Mouse (Mus musculus) brain, embryonic 14.5 days (tissue): Measurements from ENCODE around the gene Cpa2.

Experiments used
- CTCF ChIP-seq: fragments of 200-500 bp; IDR thresholded peaks from 2 replicates; pipeline ENCODE4 v1.5.1; 2012; ENCODE audit warnings: inconsistent platforms, mild to moderate bottlenecking, moderate library complexity, borderline replicate concordance; ENCODE audit not compliant: insufficient read depth, insufficient read length; ENCODE audit errors: extremely low read depth
- POLR2A ChIP-seq: fragments of 200-500 bp; IDR thresholded peaks from 2 replicates; pipeline ENCODE4 v1.6.1; 2012; ENCODE audit warnings: mild to moderate bottlenecking, inconsistent platforms, borderline replicate concordance; ENCODE audit not compliant: poor library complexity, insufficient read depth, insufficient read length, severe bottlenecking; ENCODE audit errors: extremely low read depth

DNA sequence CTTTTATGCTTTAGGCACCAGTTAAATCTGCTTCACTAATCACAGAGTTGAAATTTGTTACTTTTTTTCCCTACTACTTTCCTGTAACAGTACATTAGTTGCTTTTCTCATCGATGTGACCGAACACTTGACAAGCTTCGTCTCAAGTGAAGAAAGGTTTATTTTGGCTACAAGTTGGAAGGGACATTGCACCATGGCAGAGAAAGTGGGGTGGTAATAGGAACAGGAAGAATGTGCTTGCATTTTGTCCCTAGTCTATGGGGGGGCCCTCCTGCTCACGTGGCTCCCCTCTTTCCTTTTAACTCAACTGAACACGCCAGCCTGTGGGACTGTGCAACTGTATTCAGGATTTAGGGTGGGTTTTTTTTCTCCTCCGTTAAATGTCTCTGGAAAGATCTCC is 11.2 kb downstream of the Cpa2 start:
- TF ChIP-seq POLR2A (no peak), CTCF (no peak)
